Mouse (Mus musculus): ENCODE measurements around the gene Arl15. TPM values are rescaled to one million over a fixed set of nuclear protein-coding genes. Genes with fewer than 3 reads are reported as not detected.

Arl15 gene
- polyA plus RNA-seq, 1 experiment from 2014 or later: 10.6 TPM

DNA sequence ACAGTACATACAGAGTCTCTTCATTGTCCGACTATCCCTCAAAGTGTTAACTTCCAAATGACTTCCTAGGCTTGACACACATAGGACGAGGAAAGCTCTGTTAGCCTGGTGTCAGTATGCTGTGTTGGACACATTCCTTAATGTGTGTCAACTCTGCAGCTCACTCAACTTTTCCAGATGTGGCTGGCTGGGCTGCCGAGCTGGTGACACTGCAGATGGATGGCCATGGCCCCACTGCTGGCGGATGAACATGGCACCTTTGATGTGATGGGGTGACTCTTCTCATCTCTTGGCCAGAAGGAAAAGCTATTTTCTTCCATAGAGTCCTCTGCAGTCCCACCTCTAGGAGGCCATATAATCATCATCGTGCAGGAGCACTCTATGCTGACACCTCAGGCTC is 375.8 kb downstream of the Arl15 start:
- Histone ChIP-seq H3K27ac (ENCODE audit: low read length) (no peak overlapping the region), H3K4me2 (ENCODE audit: low read depth, low read length) (no peak overlapping the region), H3K4me3 (ENCODE audit: low read length) (no peak overlapping the region), H3K27me3 (ENCODE audit: control insufficient read depth, insufficient read depth, low read depth, low read length) (no peaks in the 10 kb centered on the region; the same call in 1 of the 2 replicates), H3K4me1 (replicated peaks; ENCODE audit: control insufficient read depth, insufficient read depth, low read length) (no peaks in the 10 kb centered on the region), H3K9ac (ENCODE audit: low read length) (no peak overlapping the region), H3K36me3 (ENCODE audit: control insufficient read depth, insufficient read depth, low read length) (no peaks in the 10 kb centered on the region), H3K9me3 (ENCODE audit: control insufficient read depth, low read length) (no peaks in the 10 kb centered on the region)
- WGBS: 37% methylated on average over 5 of the region's 5 CpGs
- no peak for ATAC-seq (ENCODE audit: low read depth)

DNA sequence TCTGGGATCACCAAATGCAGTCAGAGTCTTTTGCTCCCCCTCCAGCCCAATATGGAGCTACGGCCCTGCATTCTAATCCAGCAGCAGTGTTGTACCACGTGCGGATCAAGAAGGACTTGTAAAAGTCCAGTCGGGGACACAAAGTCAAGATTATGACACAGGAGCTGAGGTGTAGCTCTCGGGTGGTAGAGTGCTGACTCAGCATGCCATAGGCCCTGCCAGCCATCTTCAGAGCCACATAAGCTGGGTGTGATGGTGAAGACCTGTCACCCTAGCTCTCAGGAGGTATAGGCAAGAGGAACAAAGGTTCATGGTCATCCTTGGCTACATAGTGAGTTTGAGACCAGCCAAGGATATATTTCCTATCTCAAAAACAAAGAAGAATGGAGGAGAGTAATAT is 377.2 kb downstream of the Arl15 start:
- Histone ChIP-seq H3K27ac (ENCODE audit: low read length) (no peak overlapping the region), H3K4me1 (replicated peaks; ENCODE audit: control insufficient read depth, insufficient read depth, low read length) (no peaks in the 10 kb centered on the region), H3K27me3 (ENCODE audit: control insufficient read depth, insufficient read depth, low read depth, low read length) (no peaks in the 10 kb centered on the region; the same call in 1 of the 2 replicates), H3K36me3 (ENCODE audit: control insufficient read depth, insufficient read depth, low read length) (no peaks in the 10 kb centered on the region), H3K9ac (ENCODE audit: low read length) (no peak overlapping the region), H3K9me3 (ENCODE audit: control insufficient read depth, low read length) (no peaks in the 10 kb centered on the region), H3K4me2 (ENCODE audit: low read depth, low read length) (no peak overlapping the region), H3K4me3 (ENCODE audit: low read length) (no peak overlapping the region)
- WGBS: 85% methylated on average over 5 of the region's 5 CpGs
- no peak for ATAC-seq (ENCODE audit: low read depth)

DNA sequence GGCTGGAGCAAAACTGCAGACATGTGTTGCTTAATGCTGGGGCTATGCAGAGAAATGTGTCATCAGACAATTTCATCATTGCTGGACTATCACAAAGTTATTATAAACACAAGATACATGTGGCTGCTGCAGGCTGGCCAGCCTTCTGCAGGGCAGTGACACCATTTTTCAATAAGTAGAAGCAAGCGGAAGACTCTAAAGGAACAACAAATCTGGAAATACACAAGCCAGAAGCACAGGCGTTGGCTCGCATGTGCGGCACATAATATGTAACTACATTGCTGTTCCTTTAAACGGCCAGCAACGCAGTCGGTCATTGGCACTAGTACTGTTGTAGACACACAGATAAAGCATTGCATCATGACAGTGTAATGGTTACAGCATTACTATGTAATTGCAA is 393.8 kb downstream of the Arl15 start:
- Histone ChIP-seq H3K4me2 (ENCODE audit: low read depth, low read length) (no peak overlapping the region), H3K9me3 (ENCODE audit: control insufficient read depth, low read length) (no peaks in the 10 kb centered on the region), H3K27me3 (ENCODE audit: control insufficient read depth, insufficient read depth, low read depth, low read length) (no peaks in the 10 kb centered on the region), H3K36me3 (ENCODE audit: control insufficient read depth, insufficient read depth, low read length) (no peaks in the 10 kb centered on the region), H3K4me3 (ENCODE audit: low read length) (no peak overlapping the region), H3K27ac (ENCODE audit: low read length) (no peak overlapping the region), H3K9ac (ENCODE audit: low read length) (no peak overlapping the region), H3K4me1 (replicated peaks; ENCODE audit: control insufficient read depth, insufficient read depth, low read length) (no peaks in the 10 kb centered on the region)
- WGBS: 42% methylated on average over 7 of the region's 7 CpGs
- peak; percentile 78 for ATAC-seq (ENCODE audit: low read depth)

DNA sequence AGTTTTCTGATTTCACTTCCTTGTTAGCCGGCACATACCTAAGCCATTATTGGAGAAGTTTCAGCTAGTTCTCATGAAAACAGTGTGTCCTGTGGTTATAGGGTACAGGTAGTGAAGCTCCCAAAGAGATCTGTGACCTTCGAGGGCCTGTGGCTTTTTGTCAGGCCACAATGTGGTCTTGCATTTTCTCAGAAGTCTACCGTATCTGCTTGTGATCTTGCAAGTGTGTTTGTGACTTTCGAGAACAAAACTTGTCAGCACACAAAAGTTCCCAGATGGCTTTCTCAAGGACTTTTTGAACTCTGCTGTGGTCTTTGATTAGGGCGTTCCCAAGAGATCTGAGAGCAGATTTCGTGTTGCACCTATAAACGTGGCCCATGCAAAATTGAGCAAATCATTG is 394.5 kb downstream of the Arl15 start:
- H3K9ac ChIP-seq (ENCODE audit: low read length): no peak overlapping the region
- no peak for ATAC-seq (ENCODE audit: low read depth)
- WGBS: 86% methylated on average over 7 of the region's 7 CpGs
- H3K4me2 ChIP-seq (ENCODE audit: low read depth, low read length): no peak overlapping the region
- H3K4me1 ChIP-seq (replicated peaks; ENCODE audit: control insufficient read depth, insufficient read depth, low read length): no peaks in the 10 kb centered on the region
- H3K27ac ChIP-seq (ENCODE audit: low read length): no peak overlapping the region
- H3K9me3 ChIP-seq (ENCODE audit: control insufficient read depth, low read length): no peaks in the 10 kb centered on the region
- no peaks in the 10 kb centered on the region for H3K27me3 ChIP-seq (ENCODE audit: control insufficient read depth, insufficient read depth, low read depth, low read length)
- H3K4me3 ChIP-seq (ENCODE audit: low read length): no peak overlapping the region
- no peaks in the 10 kb centered on the region for H3K36me3 ChIP-seq (ENCODE audit: control insufficient read depth, insufficient read depth, low read length)

DNA sequence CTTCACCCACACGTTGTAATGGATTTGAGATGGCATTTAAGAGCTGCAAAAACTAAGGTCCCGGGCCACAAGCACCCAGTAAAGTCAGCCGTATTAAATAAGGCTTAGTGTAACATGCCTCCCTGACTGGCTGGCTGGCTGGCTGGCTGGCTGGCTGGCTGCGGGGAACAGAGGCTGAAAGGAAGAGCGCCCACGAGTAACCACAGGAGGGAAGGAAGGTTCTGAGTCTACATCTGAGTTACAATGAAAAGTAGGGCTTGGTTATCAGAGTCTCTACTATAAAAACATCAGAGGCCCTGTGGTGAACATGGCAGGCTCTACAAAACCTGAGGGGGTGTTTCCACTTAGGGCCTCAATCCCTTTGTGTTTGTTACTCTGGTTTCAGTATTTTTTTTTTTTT is 395.1 kb downstream of the Arl15 start:
- 80% methylated on average over 6 of the region's 6 CpGs for whole genome bisulfite sequencing
- ATAC-seq (ENCODE audit: low read depth): no peak

DNA sequence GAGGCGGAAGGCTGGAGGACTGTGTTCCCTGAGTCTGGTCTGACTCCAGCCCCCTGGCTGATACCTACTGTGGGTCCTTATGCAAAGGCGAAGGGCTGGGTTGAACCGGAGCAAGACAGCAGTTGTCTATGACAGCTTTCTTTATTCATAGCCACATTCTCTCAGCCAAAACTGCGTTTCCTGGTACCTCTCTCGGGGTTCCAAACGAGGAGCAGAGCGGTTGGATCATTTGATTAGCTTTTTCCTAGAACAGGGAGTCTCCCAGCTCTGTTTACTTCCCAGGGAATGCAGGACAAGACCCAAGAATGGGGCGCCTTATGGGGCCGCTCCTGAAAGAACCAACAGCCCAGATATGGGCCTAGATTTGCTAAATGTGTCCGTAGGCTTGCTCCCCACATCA is 396.6 kb downstream of the Arl15 start:
- no peak overlapping the region for H3K27ac ChIP-seq (ENCODE audit: low read length)
- ATAC-seq (ENCODE audit: low read depth): no peak
- no peak overlapping the region for H3K4me3 ChIP-seq (ENCODE audit: low read length)
- no peaks in the 10 kb centered on the region for H3K4me1 ChIP-seq (replicated peaks; ENCODE audit: control insufficient read depth, insufficient read depth, low read length)
- no peak overlapping the region for H3K4me2 ChIP-seq (ENCODE audit: low read depth, low read length)
- H3K9me3 ChIP-seq (ENCODE audit: control insufficient read depth, low read length): no peaks in the 10 kb centered on the region
- no peaks in the 10 kb centered on the region for H3K36me3 ChIP-seq (ENCODE audit: control insufficient read depth, insufficient read depth, low read length)
- H3K27me3 ChIP-seq (ENCODE audit: control insufficient read depth, insufficient read depth, low read depth, low read length): no peaks in the 10 kb centered on the region
- WGBS: 70% methylated on average over 10 of the region's 10 CpGs
- no peak overlapping the region for H3K9ac ChIP-seq (ENCODE audit: low read length)

More for the DNA sequence above, 395.1 kb downstream of the Arl15 start:
- H3K9me3 ChIP-seq (ENCODE audit: control insufficient read depth, low read length): no peaks in the 10 kb centered on the region
- H3K4me2 ChIP-seq (ENCODE audit: low read depth, low read length): no peak overlapping the region
- no peak overlapping the region for H3K4me3 ChIP-seq (ENCODE audit: low read length)
- no peaks in the 10 kb centered on the region for H3K27me3 ChIP-seq (ENCODE audit: control insufficient read depth, insufficient read depth, low read depth, low read length)
- no peaks in the 10 kb centered on the region for H3K4me1 ChIP-seq (replicated peaks; ENCODE audit: control insufficient read depth, insufficient read depth, low read length)
- no peaks in the 10 kb centered on the region for H3K36me3 ChIP-seq (ENCODE audit: control insufficient read depth, insufficient read depth, low read length)
- no peak overlapping the region for H3K9ac ChIP-seq (ENCODE audit: low read length)
- no peak overlapping the region for H3K27ac ChIP-seq (ENCODE audit: low read length)

DNA sequence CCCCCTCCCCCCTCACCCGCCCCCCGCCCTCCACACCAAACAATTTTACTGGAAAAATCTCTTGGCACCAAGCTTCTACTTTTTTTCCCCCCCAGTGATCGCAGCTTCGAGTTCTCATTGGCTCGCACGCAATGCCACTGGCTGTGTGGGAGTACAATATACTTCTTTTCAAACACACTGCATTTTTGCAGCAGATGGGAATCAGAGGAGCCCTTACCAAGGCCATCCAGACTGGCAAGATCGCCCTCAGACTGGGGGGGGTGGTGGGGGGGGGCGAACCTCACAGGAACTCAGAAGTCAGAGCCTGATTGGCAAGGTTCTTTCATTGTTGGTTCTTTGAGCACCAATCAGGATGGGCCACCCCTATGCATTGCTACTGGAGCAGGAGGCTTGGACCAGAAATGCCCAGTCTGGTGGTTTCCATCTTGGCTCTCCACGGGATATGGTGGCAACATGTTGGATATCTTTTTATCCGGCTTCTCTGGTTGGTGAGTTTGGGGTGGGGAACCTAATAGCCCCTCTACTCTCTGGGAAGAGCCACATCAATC is 404.0 kb downstream of the Arl15 start:
- H3K4me3 ChIP-seq (ENCODE audit: low read length): no peak overlapping the region
- no peak for ATAC-seq (ENCODE audit: low read depth)
- H3K4me1 ChIP-seq (replicated peaks; ENCODE audit: control insufficient read depth, insufficient read depth, low read length): no peaks in the 10 kb centered on the region
- H3K9ac ChIP-seq (ENCODE audit: low read length): no peak overlapping the region
- 81% methylated on average over 10 of the region's 10 CpGs for WGBS
- no peaks in the 10 kb centered on the region for H3K9me3 ChIP-seq (ENCODE audit: control insufficient read depth, low read length)
- H3K27me3 ChIP-seq (ENCODE audit: control insufficient read depth, insufficient read depth, low read depth, low read length): no peaks in the 10 kb centered on the region
- H3K4me2 ChIP-seq (ENCODE audit: low read depth, low read length): no peak overlapping the region
- H3K27ac ChIP-seq (ENCODE audit: low read length): no peak overlapping the region
- H3K36me3 ChIP-seq (ENCODE audit: control insufficient read depth, insufficient read depth, low read length): no peaks in the 10 kb centered on the region

DNA sequence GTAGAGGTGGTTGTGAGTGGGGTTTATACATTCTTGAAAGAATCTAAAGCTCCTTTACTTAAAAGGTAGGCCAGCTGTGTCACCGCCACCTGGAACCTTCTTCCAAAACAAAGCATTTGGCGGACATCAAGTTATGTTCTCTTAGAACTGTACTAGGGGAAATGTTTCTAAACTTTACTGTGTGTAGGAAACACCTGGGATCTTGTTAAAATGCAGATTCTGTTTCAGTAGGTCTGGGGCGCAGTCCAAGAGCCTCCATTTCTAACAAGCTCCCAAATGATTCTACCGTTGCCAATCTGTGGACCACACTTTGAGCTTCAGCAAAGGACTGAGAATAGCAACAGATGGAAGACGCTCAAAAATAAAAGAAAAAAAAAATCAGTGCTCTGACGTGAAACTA is 405.4 kb downstream of the Arl15 start:
- H3K4me3 ChIP-seq (ENCODE audit: low read length): no peak overlapping the region
- H3K27me3 ChIP-seq (ENCODE audit: control insufficient read depth, insufficient read depth, low read depth, low read length): no peaks in the 10 kb centered on the region
- H3K9me3 ChIP-seq (ENCODE audit: control insufficient read depth, low read length): no peaks in the 10 kb centered on the region
- no peak overlapping the region for H3K27ac ChIP-seq (ENCODE audit: low read length)
- no peaks in the 10 kb centered on the region for H3K4me1 ChIP-seq (replicated peaks; ENCODE audit: control insufficient read depth, insufficient read depth, low read length)
- H3K4me2 ChIP-seq (ENCODE audit: low read depth, low read length): no peak overlapping the region
- no peaks in the 10 kb centered on the region for H3K36me3 ChIP-seq (ENCODE audit: control insufficient read depth, insufficient read depth, low read length)
- WGBS: 89% methylated on average over 6 of the region's 6 CpGs
- no peak overlapping the region for H3K9ac ChIP-seq (ENCODE audit: low read length)
- no peak for ATAC-seq (ENCODE audit: low read depth)

DNA sequence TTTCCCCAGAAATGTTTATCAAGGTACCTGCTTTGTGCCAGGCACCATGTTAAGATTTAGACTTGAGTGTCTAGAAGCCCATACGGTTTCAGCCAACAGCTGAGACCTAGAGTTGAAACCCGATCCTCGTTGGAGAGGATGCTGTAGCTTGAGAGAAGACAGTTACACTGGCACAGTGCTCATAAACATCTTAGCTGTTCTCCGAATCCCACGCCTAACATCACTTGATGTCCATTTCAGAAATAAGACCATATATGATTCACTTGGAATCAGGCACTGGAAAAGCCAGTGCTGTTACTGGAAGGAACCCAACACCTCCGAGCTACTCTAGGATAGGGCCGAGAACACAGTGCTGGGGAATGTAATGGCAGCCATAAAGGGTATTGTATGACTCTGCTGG is 406.2 kb downstream of the Arl15 start:
- Histone ChIP-seq H3K27me3 (ENCODE audit: control insufficient read depth, insufficient read depth, low read depth, low read length) (no peaks in the 10 kb centered on the region), H3K9me3 (ENCODE audit: control insufficient read depth, low read length) (no peaks in the 10 kb centered on the region), H3K4me1 (replicated peaks; ENCODE audit: control insufficient read depth, insufficient read depth, low read length) (no peaks in the 10 kb centered on the region), H3K36me3 (ENCODE audit: control insufficient read depth, insufficient read depth, low read length) (no peaks in the 10 kb centered on the region), H3K9ac (ENCODE audit: low read length) (no peak overlapping the region), H3K4me2 (ENCODE audit: low read depth, low read length) (no peak overlapping the region), H3K27ac (ENCODE audit: low read length) (no peak overlapping the region), H3K4me3 (ENCODE audit: low read length) (no peak overlapping the region)
- ATAC-seq (ENCODE audit: low read depth): no peak
- WGBS: 69% methylated on average over 7 of the region's 7 CpGs

Data from lung, embryonic 16.5 days (tissue).